Mouse (Mus musculus) adrenal gland (tissue): ENCODE results near the gene Nlgn1.

ENCODE experiments used
- intact Hi-C: fragments of 180-260 bp; cut with DNase I; formaldehyde crosslinking; loops from one replicate; pipeline ENCODE4 v1.15.1; 2025

Gene Nlgn1

DNA sequence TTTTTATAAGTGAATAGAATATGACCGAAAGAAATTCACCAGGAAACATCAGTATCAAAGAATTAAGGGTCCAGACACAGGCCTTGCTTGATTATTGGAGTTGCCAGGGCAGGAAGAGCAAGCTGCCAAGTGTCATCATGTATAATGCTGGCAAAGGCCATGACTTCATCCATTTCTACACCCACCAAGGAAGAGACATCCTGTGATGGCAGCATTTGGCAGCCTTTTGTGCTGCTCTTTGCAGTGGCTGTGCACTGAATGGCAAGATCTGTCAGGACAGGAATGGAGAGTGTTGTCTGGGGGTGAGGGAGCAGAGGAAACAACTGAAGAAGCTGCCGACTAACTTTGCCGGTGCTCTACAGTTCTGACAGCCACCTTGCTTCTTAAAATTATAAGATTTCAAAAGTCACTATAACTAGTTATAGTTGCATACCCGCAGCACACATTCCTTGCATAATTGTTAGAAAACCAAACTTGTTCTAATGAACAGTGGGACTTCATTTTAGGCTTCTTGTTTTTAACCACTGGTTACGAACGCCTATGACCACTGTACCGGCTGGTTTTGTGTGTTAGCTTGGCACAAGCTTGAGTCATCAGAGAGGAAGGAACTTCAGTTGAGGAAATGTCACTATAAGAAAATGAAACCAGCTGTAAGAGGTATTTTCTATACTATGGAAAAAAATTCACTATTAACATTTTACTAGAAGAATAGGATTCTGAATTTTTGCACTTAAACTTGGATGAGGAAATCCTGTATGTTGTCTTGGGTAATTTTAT, 487.4 kb downstream of the Nlgn1 start:
- intact Hi-C loops: no loop called here

DNA sequence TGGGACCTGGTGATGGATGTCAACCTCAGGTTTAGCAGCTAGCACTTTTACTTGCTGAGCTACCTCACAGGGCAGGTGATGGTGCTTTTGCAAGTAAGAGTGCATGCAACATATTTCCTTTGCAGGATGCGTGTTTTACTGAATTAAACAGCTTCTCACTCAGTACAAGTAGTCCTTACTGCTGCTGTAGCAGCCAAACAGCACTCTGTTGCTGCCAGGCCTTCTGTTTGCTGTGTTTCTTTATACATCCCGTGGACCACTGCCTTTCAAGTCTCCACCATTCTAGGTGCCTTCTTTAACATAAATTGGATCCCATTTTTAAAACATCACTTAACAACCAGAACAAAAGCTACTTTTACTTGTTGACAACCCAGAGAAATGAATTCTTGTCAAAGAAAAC, 502.0 kb downstream of the Nlgn1 start:
- intact Hi-C loops: no loop called here

DNA sequence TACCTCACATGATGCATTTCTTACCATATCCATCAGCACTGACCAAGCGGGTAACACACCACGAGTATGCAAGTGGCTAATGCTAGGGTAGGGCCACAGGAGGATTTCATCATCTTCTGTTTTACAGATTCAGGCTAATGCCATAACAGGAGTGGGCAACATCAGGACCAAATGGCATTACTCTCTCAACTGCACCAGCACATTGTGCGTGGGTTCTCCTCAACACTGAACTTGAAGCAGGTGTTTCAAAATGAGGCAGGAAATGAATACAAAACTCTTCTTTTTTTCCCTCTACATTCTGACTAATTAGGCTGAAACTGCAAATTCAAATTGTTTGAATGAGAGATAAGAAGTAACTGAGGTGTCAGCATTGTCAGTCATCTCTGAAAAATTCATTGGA, 518.9 kb downstream of the Nlgn1 start:
- intact Hi-C loops: no loop called here

DNA sequence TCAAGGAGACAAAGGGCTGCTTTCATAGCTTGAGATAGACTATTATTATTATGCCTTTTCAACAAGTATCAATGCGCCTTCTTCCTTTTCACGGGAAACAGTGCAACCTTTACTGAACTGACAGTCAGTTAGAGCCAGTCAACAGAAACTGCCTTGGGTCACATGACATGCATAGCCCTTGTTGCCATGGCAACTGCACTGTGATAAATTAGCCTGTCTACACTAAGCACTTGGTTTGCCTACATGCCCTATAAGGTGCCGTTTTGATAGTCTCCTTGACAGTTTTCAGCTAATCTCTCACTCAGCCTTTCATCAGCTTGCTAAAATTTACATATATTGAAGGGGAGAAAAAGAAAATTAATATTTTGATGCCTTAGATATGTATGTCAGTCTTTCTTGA, 524.7 kb downstream of the Nlgn1 start:
- intact Hi-C loops: no loop called here

DNA sequence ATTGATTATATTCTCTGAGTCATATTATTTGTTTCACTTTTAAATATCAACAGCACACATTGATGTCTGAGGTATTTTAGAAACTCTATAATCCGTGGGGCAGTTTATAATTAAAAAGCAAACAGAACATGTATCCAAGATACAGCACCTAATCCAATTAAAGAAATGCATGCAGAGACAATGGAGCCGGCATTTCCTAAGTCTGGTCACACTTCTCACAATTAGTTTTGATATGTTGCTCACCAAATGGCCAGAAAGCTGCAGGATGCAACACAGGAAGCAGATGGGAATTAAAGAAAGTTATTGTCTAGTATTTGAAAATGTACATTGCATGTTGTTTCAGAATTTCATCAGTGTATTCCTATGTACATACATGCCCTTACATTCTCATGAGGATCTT, 550.6 kb downstream of the Nlgn1 start:
- intact Hi-C loops: no loop called here

DNA sequence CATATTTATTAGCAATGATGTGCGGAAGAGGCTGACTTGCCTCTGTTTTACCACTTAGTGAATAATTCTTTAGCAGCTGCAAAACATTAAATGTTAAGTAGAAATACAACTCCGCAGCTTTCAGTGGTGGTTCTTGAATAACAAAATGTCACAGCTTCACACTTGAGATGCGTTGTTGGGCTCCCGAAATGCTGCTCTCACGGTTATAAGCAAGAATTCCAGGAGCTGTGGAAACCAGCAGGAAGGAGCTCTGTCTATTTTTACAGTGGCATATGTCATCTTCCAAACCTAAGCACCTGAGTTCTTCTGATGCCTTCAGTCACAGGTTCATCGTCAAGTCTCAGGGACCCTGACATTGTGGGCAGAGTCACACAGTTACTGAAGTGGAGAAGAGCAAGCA, 556.8 kb downstream of the Nlgn1 start:
- intact Hi-C loops: no loop called here

DNA sequence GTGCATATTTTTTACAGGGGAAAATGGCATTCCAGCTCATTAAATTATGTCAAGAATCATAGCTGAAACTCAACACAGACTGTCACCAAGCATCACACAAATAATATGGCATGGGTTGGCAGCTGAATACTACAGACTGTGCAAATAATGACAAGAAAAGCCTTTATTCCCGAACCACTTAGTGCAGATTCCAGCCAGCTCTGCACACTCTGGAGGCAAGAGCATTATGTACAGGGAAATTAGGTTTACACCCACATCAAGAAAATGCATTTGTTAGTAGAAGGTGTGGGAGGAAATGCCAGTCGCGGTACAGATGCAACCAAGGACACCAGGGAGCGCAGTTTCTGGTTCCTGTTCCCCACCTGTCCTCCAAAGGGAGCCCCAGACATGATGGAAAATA, 558.4 kb downstream of the Nlgn1 start:
- intact Hi-C loops: no loop called here

DNA sequence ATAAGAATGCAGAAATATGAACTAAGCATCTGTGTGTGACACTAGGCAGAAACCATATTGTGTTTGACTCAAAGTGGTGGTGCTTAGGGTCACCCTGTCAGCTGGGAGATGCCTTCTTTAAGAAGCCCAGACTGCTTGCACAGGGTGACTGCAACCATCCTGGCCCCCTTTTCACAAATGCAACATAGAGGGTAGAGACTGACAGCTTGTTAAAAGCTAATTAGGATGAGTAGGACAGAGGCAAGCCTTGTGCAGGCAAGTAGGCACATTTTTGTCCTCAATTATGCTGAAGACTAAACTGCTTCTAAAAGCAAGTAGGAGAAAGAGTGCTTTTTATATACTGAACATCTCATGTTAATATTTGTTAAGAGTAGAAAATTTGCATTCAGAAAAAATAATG, 558.8 kb downstream of the Nlgn1 start:
- intact Hi-C loops: no loop called here

DNA sequence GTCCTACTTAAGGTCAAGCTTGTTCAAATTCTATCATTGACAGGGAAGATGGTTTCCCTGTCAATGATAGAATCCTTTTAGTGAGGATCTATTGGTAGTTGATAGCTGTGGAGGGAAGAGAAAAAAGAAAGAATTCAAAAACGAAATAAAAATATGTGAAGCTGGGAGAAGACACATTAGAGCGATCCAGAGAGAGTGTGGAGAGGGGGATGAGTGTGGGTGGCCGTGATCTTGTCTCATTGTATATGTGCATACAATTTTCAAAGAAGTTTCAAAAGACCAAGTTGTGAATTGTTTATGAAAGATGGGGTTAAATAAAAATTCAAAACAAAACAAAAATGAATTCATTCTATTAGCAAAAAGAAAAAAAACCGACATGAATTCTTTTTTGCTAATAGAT, 568.6 kb downstream of the Nlgn1 start:
- intact Hi-C loops: no loop called here

DNA sequence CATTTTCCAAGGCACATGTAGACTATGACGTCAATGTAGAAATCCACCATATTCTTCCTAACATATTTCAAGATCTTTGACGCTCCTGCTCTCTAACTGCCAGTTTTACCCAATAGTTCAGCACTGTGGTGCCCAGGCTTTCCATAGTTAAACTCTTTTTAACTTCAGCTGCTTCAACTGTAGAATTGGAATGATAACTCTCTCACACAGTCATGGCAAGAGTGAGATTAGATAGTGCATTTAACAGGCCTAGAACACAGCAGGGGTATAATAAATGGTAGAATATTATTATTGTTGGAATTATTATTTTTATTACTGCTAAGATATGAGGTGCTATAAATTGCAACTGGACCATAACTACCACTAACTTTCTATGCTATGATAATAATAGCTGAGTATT, 574.4 kb downstream of the Nlgn1 start:
- intact Hi-C loops: no loop called here

DNA sequence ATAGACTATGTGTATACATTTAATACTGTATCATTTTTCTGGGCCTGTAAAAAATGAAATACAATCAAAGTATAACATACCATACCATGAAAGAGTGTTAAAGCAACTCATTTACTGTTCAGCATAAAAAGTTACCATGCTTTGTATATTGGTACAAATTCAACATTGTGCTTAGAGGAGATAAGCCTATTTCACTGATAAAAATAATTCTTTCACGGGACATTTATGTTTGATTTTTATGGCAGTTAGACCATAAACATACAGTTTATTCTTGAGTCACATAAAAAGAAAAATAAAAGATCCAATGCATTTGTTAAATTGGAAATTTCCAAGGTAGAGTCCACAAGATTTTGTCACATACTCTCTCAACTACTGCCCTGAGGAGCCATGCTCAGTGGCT, 608.1 kb downstream of the Nlgn1 start:
- intact Hi-C loops: no loop called here

DNA sequence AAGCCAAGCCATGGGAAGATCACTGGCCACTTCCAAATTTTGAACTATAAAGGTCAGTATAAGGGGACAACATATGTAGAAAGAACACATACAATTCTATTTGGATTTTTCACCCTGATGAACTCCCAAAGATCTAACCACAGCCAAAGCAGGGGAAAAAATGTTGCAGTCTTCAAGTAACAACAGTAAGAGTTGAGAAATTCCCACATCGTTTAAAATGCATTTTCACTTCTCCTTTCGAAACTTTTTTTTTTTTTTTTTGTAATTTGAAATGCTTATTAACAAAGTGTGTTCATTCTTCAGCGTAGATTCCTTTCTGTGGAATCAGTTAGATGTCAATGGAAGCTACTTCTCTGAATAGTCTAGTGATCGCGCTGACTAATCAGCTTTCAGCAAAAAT, 610.8 kb downstream of the Nlgn1 start:
- intact Hi-C loops: no loop called here

DNA sequence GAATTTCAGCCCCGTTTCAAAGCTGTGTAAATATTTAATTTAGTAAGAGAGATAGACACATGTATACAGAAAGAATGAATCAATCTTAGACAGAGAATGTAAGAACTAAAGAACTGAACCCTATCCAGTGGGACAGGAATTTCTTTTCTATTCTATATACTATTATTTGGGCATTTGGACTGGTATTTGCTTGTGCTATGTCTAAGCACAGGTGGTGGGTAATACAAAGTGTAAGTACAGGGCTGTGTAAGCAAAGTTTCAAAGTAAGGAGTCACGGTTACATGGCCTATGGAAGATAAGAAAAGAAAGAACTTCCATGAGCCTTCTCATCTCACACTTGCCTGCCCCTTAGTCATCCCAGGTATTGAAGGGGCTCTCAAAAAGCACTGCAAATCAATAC, 624.9 kb downstream of the Nlgn1 start:
- intact Hi-C loops: no loop called here

DNA sequence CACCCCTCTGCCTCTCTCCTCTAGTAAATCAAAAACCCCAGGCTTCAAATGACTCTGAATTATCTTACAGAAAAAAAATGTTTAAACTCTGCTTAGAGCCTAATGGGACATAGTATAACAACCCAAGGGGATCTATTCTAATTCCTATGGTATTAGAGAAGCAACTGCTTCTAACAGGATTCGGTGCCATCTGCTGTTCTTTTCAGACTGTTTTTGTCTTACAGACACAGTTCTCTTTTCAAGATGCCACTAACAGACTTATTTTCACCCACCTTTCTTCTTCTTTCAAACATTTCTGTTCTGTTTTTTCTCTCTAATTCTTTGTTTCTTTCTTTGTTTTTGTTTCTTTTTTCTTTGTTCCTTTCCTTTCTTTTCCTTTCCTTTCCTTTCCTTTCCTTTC, 635.0 kb downstream of the Nlgn1 start:
- intact Hi-C loops: no loop called here

DNA sequence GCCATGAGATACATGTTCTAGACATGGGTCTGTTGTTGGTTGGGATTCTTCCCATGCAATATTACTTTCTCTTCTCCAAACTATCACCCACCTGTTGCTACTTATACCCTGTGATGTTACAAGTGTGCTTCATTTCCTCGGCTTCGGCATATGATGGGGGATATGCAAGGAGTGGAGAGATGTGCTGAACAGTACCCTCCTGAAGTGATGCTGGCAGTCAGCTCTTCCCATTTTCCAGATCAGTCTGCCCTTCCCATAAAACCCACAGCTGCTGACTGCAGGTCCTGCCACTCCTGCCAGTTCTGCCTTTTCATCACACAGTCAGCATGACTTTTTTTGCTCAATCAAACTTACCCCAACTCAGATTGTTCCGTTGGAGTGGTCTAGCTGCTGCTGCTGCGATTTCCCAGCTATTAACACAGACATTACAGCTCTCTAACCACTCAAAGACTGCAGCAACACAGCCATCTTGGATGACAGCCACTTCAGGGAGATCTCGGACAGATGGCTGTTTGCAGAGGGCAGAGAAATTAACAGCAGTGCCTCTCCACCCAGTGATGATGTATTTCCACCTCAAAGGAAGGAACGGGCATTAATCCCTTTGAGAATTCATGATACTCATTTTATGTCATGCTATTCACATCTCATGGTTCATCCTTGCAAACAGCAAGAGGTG, 643.3 kb downstream of the Nlgn1 start:
- intact Hi-C loops: no loop called here

DNA sequence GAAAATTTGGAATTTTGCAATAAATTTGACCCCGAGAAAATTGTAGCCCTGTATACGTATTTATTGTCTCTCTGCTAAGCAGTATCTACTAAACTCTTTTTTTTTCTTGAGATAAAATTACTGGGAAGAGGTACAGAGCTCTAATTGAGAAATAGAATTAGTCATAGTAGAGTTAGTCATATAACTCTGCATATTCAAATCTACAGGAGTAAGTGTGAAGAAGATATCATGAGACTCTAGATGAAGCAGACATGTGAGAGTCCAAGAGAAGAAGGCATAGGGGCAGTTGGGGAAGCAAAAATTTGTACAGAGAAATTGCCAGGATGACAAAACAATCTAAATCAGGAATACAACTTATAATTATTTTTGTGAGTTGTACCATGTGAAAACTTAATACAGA, 648.6 kb downstream of the Nlgn1 start:
- intact Hi-C loops: no loop called here

DNA sequence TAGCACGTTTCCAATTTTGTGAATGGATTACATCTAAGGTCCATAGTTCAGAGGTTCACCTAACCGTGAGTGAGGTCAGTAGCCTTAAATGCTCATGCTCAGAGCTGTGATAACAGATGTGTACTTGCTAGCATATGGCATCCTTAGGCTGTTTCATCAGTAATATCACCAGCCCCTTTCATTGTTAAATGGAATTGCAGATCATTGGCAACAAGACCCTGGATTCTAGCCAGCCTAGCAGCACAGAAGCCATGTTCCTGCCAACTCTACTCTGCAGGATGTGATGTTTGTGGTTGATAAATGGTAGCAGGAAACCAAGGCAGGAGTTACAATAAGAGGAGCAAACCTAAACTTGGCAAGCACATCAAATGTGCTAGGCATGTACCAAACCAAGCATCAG, 652.9 kb downstream of the Nlgn1 start:
- intact Hi-C loops: no loop called here

DNA sequence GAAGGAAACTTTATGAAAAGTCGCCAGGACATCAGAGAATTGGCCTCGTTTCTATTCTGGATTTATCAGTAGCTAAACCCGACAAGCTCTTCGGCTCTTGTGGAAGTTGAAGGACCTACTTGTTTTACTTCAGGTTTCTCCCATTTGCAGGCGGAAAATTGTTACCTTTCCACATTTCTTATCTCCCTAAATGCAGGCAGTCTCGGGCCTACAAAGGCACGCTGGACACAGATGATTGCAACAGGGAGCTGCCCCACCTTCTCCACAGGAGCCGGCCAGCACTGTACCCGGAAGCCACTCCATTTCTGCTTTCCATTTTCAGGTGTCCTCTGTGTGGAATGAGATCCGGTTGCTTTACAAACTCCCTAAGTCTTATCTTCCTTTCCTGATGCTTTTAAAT, 656.4 kb downstream of the Nlgn1 start:
- intact Hi-C loops: no loop called here

DNA sequence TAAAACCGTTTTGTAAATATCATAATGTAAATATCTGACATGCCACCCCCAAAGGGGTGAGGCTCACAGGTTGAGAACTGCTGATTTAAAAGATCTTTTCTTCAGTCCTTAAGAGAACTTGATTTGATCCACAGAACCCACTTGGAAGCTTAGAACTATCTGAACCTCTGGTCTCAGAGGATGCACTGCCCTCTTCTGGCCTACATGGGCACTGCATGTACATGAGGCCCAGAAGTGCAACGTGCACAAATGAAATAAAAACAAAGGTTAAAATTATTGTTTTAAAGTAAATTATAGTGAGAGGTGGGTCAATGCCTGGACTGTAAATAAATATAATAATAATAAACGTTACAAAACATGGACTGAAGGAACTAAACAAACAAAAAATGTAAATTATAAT, 657.2 kb downstream of the Nlgn1 start:
- intact Hi-C loops: no loop called here

DNA sequence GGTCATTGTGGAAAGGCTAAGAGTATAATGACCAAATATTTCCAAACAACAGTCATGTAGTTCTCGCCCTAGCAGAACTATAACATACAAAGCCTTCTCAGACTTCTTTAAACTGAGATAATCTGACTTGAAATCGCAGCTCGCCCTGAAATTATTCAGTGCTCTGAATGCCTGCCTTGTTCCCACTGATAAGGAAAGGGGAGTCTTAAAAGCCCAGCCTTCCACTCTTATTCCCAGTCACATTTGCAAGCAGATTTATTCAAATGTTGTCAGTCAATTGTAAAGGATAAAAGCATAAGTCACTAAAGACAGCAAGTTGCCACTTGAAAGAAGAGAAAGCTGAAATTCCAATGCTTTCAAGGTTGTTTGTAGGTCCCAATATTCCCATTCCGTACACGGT, 658.9 kb downstream of the Nlgn1 start:
- intact Hi-C loops: no loop called here

DNA sequence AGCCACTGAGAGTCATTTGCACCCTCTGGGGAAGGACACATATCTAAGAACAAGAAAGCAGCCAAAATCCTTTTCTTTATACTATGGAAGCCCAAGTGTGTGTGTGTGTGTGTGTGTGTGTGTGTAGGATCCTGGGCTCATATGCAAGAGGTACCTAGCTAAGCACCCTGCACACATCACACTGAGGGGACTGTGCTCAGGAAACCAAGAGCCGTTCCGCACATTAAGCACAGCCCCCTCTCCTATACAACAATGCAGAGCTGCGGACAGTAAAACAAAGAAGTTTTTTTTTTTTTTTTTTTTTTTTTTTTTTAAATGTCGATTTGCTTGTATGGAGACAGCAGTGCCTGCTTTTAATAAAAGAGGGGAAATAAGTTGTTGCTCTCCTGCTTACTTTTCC, 659.5 kb downstream of the Nlgn1 start:
- intact Hi-C loops: no loop called here

DNA sequence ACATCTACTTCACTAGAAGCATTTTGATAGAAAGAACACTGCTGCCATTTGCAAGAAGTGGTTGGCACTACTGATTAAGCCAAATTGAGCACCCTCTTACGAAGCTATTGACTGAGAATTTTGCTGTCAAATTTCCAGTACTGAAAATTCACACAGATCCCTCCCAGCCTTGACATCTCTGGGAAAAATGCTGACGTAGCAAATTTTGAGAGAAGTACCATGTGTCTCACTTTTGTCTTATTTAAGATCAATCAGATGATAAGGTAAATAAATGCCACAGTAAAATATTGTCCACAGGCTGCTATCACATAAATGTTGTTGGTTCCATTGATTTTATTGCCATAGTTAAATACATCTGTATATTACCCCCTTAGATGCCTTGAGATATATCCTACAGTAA, 668.8 kb downstream of the Nlgn1 start:
- intact Hi-C loops: no loop called here

DNA sequence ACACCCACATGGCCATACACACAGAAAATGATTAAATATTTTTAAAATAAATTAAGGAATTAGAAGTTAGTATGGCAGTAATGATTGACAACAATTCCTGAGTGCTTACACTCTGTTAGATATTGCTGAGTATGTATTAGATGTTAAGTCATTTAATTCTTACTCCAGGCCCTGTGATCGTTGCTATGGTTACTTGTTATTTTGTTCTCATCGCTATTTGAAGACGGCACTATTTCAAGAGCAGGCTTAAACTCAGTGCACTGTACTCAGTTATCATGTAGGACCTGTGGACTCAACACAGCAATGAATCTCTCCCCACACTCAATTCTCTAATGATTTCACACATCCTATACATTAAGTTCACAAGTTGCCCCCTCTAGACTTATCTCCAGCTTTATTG, 672.0 kb downstream of the Nlgn1 start:
- intact Hi-C loops: no loop called here
